Mouse (Mus musculus) left cerebral cortex, postnatal 10 days (tissue): Measurements from ENCODE around the gene Gm40460. TPM values are rescaled to one million over a fixed set of nuclear protein-coding genes. Genes with fewer than 3 reads are reported as not detected.

ENCODE experiments used
- DNase-seq, 2 experiments: peaks; one replicate each; pipeline ENCODE4 v3.0.0; 2021 to 2022; ENCODE audit warnings: low spot score in 2 of 2, mixed read lengths in 1 of 2; ENCODE audit errors: extremely low spot score in 1 of 2
- intact Hi-C: fragments of 180-260 bp; cut with DNase I; formaldehyde crosslinking; loops from one replicate; pipeline ENCODE4 v1.15.1; 2025
- total RNA-seq, 2 experiments: library from RNA; stranded (reverse); gene quantifications; 2 replicates each; pipeline ENCODE4 v1.2.3; 2021

Gm40460 gene
- total RNA-seq, 2 experiments from 2014 or later: not detected

- no peak for DNase-seq
- intact Hi-C loops: no loop called here
Measured at GRCm38 (mm10) chr7:142201064-142201463, 39.8 kb downstream of the Gm40460 start, which contains the start of gene Krtap5-3. Gene Krtap5-3, plus strand, starts transcription at chr7:142201364.

GRCm38 (mm10) chr7:142198748-142199147, 42.1 kb downstream of the Gm40460 start:
- intact Hi-C loops: no loop called here
- no peak for DNase-seq

Other genes starting within 250 kb of the Gm40460 start
- gene Mob2, start 180.0 kb downstream of the Gm40460 start, total RNA-seq: 10 to 100 TPM; 23.6 to 26.7 TPM
- 100 to 1,000 TPM; 157 to 164 TPM for gene Dusp8, start 145.2 kb downstream of the Gm40460 start, total RNA-seq
- not detected for gene Gm45618, start 120.3 kb downstream of the Gm40460 start, total RNA-seq
- gene Gm39115, start 105.0 kb downstream of the Gm40460 start, total RNA-seq: not detected
- not detected for gene Gm45337, start 96.5 kb downstream of the Gm40460 start, total RNA-seq
- not detected for gene Gm29735, start 84.0 kb downstream of the Gm40460 start, total RNA-seq
- not detected for gene Gm4553, start 75.3 kb downstream of the Gm40460 start, total RNA-seq
- gene Krtap5-2, start 65.1 kb downstream of the Gm40460 start, total RNA-seq: not detected
- not detected for gene Gm10153, start 50.7 kb downstream of the Gm40460 start, total RNA-seq
- not detected for gene Krtap5-3, start 39.7 kb downstream of the Gm40460 start, total RNA-seq
- not detected for gene Gm7579, start 29.2 kb downstream of the Gm40460 start, total RNA-seq
- gene Krtap5-5, start 11.1 kb downstream of the Gm40460 start, total RNA-seq: not detected
- not detected for gene Gm2431, start 17.3 kb upstream of the Gm40460 start, total RNA-seq
- gene Gm4559, start 33.3 kb upstream of the Gm40460 start, total RNA-seq: not detected
- gene Krtap5-1, start 56.0 kb upstream of the Gm40460 start, total RNA-seq: not detected
- gene Krtap5-4, start 62.5 kb upstream of the Gm40460 start, total RNA-seq: not detected
- gene Ifitm10, start 132.7 kb upstream of the Gm40460 start, total RNA-seq: 10 to 100 TPM; 15.3 to 15.8 TPM
- gene Gm49369, start 141.6 kb upstream of the Gm40460 start, total RNA-seq: 1 to 10 TPM in 1 of 2 experiments, not detected in 1; 1.9 TPM
- 100 to 1,000 TPM; 244 to 255 TPM for gene Ctsd, start 147.0 kb upstream of the Gm40460 start, total RNA-seq
- gene Syt8, start 193.8 kb upstream of the Gm40460 start, total RNA-seq: not detected
- under 1 TPM in 1 of 2 experiments, not detected in 1; 0.83 TPM for gene Tnni2, start 200.7 kb upstream of the Gm40460 start, total RNA-seq
- 1 to 10 TPM; 5.2 to 8.1 TPM for gene Lsp1, start 219.7 kb upstream of the Gm40460 start, total RNA-seq